Mouse (Mus musculus): ENCODE data around the gene Fmn2.

Gene Fmn2

GRCm38 (mm10) chr1:174781037-174781436 is 279.4 kb downstream of the Fmn2 start:
- DNase-seq (ENCODE audit: low spot score in 2 of 2) = no peak

GRCm38 (mm10) chr1:174788617-174789016 is 287.0 kb downstream of the Fmn2 start:
- no peak for DNase-seq (ENCODE audit: low spot score in 2 of 2)

DNA sequence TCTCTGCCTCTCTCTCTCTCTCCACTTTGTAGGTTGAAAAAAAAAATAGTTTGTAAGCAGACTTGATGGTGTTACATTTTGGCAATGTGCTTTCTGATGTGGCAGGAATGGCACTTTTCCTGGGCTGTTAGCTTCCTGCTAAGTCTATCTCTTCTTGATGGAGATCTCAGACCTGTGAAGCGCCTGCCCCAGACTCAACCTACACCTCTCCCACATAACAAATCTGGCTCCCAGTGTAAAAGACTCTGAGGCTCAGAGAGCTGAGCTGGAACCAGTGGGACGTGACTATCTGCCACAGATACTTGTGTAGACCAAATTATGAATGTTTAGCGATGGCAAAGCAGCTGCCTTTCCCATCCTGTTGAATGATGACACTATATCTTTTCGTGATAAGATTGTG is 310.2 kb downstream of the Fmn2 start:
- DNase-seq (ENCODE audit: low spot score in 2 of 2) = peak; percentile 23 to 41

- DNase-seq (ENCODE audit: low spot score in 2 of 2) = no peak
These were observed 324.9 kb downstream of the Fmn2 start for GRCm38 (mm10) chr1:174826562-174826961.

- DNase-seq (ENCODE audit: low spot score in 2 of 2) = no peak
These were observed 335.2 kb downstream of the Fmn2 start for GRCm38 (mm10) chr1:174836861-174837260.

GRCm38 (mm10) chr1:174844786-174845185 is 343.2 kb downstream of the Fmn2 start:
- DNase-seq (ENCODE audit: low spot score in 2 of 2) = no peak

- DNase-seq (ENCODE audit: low spot score in 2 of 2) = no peak
These were observed 354.6 kb downstream of the Fmn2 start for GRCm38 (mm10) chr1:174856188-174856587.

DNA sequence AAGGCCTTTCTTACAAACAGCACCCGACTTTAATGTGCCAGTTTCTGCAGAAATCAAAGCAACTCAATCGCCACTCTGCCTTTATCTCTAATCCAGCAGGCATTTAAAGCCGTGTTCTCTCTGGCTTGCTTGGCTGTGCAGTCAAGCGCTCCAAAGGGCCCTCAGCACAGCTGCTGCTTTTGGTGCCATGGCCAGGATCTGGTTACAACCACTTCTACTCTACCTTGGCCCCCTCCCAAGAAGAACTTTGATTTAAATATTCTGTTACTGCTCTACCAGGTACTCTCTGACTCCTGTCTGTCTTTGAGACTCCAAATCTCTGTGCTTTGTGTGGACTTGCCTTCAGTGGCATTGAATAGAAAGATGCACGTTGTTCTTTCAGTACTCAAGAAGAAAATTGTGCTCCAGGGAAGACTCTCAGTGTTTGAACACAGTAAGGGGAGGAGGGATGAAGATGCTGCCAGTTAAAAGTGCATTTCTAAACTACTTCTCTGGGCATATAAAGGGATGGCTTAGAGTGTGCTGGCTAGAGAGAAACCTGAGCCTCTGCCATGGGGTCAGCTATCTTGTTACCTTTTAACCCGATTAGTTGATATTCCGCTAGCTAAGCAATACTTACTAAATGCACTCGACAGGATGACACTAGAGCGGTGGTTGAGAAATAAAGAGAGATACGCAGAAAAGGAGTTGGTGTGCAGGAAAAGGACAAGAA is 358.9 kb downstream of the Fmn2 start:
- no peak for DNase-seq (ENCODE audit: low spot score in 2 of 2)

All from right cerebral cortex, adult 2 months (tissue).